Mouse (Mus musculus): Measurements from ENCODE around the gene Ighmbp2.
"Not testable (repeated sequence)": the region's sequence is repeated elsewhere in the genome, so short reads cannot be mapped to it uniquely, and the experiment has no call there.

Ighmbp2 gene

DNA sequence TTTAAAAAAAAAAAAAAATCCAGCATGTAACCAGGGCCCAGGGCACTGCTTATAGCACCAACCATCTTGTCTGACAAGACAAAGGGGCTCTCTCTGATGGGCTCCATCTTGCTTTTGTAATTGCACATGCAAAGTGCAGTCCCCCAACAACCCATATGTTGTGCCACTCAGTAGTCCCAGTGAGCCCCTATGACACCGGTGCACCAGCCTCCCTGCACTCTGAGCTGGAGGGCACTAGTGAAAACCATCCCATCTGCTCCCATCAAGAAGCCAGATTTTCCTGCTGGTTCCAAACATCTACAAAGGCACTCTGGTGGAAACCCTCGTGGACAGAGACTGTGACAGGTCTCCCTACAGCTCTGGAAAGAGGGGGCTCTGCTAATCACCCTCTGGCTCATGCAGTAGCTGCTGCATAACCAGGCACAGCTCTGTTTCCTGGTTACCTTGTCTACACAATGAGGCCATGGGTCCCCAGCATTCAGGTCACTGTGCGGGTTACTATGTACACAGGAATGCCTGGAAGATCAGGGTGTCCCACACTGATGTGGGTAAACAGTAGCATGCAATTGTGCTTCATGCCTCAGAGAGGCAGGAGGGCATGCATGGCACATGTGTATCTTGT is 7.0 kb downstream of the Ighmbp2 start:
- no peak for DNase-seq

DNA sequence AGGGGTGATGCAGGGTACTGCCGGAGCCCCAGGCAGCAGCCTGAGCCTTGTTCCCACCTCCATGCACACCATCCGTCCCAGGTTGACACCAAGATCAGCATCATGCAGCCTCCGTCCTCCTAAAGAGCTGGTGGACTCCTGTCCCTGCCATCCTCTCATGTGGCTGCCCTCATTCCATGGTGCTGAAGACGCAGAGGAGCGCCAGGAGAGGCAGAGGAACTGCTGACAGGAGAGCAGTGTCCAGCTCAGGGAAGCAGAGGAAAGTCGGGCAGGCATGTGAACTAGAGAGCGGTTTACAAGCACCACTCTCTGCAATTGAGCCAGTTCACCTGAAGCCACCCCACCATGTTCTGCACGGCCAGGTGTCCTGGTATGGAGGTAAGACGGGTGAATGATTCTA is 9.5 kb downstream of the Ighmbp2 start:
- peak; percentile 0 for DNase-seq

DNA sequence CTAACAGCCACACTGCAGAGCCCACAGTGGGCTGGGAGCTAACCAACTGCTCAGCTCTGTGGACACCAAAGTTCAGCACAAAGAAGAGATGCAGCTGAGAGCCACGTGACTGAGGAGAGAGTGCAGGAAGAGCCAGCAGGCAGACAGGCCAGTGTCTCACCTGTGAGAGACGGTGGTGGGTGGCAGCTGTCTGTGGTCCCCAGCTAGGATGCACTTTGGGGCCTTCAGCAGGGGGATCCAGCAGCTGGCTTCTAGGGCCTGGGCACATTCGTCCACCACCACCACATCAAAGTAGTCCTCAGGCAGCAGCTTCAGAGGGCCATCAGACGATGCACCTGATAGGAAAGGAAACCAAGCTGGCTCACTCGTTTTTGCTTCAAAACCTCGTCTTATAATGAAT is 11.5 kb downstream of the Ighmbp2 start:
- no peak for DNase-seq

DNA sequence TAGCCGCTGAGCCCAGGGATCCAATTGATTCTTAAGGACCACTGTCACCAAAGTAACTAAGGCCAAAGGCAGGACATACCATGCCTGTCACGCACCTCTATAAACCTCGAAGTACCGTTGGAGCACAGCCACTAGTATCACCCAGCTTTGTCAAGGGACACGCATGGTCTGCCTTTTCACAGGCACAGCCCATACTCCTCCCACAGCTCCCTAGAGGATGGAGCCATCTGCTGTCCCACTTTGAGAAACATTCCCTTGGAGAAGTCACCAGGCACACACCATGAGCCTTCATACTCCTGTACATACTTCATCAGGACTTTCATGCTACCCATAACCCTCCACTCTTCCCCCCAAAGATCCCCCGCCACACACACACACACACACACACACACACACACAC is 13.0 kb downstream of the Ighmbp2 start:
- no peak for DNase-seq

DNA sequence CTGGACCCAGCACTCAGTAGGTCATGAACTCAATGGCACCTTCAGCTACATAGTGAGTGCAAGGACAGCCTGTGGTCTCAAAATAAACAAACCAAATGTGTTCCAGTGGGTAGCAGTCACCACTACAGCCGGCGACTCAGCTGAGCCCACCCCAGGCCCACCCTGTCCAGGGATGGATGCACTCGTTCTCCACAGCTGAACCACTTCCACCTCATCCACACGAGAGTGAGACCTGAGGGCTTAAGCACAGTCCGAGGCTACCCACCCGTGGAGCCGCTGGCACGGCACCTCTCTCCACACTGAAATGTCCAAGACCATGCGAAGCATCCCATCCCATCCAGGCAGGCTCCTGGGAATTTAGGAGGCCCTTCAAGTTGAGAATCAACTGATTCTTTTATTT is 13.5 kb downstream of the Ighmbp2 start:
- DNase-seq: no peak

DNA sequence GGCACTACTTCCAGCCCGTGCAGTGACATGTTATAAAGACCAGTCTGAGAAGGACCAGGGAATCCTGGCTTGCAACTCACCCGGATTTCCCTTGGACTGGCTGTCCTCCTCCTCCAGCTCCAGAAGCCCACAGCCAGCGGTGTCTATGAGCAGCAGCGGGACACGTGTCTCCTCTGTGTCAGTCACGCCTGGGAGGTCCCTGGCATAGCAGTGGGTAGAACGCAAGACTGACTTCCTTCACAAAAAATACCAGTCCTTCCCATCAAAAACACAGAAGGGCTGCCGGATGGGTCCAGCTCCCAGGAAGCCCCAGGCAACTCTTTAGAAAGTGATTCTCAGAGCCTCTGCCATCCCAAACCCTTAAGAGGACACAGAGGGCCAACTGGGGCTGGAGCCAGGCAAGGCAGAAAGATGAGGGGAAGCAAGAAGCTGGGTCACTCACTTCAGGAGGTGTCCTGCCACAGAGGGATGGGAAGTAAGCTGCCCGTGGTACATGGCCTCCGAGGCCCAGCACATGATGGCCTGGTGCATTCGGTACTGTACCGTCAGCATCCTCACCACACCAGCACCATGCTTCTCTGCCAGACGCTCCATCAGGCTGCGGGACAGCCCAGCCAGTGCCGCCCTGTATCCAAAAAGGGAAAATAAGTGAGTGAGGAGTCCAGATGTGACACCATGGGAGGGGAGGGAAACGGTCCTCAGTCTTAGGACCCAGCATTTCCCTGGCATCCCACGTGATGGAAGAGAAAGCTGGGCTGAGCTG is 14.4 kb downstream of the Ighmbp2 start:
- DNase-seq: no peak

DNA sequence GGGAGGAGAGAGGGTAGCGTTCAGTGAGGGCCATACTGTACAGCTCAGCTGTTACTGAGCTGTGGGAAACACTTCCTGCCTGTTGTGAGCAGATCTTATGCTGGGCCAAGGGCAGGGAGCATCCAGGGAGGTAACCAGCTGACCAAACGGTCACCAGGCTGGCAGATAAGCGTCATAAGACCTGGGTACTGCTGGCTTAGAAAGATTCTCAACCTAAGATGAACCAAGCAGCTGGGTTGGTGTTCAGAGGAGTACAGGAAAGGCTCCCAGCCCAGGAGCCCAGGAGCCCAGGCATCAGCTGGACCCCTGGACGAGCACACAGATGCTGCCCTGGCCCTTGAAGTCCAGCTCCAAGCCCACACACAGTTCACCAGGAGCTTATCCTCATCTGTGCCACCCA is 15.5 kb downstream of the Ighmbp2 start:
- DNase-seq: no peak

DNA sequence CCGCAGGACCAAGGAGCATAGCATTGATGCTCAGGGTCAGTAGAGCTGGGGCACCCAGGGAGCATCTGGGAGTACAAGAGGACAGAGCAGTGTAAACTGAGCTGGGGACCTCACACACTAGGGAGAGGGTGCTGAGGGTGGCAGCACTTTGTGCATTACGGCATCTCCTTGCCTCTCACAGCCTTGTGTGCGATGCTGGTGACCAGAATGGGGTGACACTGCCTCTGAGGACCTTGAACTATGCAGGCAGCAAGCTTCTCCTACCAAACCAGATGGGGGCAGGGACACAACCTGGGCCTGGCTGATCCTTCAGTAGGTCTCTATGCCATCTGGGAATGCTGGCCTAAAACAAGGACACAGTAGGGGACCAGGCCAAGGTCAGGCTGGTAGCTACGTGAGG is 16.1 kb downstream of the Ighmbp2 start:
- no peak for DNase-seq

DNA sequence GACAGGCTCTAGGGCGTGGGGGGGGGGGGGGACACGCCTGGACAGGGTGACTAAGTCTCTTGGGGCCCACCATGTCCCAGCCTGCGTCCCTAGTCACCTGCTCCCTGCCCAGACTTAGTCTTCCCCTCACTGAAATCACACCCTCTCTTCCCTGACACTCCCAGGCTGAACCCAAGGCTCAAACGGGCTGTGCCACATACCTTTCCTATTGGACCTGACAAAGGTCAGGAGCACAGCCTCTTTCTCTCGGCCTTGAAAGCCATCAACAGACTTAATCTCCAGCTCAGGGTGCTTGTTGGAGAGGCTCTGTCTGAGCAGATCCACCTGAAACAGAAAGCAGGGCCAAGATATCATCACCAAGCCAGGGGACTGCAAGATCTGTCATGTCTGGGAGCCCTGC is 16.7 kb downstream of the Ighmbp2 start:
- DNase-seq: no peak

DNA sequence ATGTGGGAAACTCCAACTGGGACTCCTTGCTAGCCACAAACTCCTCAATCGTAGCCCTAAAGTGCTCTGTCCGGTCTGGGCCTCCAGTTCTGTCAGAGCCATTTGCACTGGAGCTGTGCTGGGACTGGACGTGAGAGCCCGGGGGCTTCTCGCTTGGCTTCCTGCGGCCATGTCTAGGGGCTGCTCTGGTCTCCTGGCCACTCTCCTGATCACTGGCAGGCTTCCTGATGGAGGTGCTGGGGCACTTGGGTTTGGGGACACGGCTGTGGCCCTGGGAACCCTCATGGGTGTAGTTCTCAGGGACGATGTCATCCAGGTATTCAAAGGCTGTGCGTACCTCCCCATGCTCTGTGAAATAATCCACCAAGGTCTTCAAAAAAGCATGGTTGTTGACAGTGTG is 17.6 kb downstream of the Ighmbp2 start:
- DNase-seq: no peak

DNA sequence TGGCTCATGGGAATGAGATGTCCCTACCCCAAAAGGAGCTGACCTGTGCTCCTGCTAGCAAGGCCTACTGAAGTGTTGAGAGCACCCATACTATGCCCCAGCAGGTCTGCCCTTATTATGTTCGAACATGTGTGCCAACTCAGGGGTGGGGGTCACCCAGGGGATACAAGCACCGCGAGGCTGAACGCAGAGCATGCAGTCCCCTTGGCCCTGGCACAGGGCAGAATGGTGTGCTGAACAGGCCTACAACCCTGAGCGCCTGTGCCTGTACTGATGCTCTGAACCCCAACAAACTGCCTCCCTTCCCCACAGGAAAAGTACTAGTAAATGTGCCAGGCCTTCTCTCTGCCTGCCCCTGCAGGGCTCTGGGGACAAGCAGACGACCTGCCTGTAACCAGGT is 18.5 kb downstream of the Ighmbp2 start:
- no peak for DNase-seq

DNA sequence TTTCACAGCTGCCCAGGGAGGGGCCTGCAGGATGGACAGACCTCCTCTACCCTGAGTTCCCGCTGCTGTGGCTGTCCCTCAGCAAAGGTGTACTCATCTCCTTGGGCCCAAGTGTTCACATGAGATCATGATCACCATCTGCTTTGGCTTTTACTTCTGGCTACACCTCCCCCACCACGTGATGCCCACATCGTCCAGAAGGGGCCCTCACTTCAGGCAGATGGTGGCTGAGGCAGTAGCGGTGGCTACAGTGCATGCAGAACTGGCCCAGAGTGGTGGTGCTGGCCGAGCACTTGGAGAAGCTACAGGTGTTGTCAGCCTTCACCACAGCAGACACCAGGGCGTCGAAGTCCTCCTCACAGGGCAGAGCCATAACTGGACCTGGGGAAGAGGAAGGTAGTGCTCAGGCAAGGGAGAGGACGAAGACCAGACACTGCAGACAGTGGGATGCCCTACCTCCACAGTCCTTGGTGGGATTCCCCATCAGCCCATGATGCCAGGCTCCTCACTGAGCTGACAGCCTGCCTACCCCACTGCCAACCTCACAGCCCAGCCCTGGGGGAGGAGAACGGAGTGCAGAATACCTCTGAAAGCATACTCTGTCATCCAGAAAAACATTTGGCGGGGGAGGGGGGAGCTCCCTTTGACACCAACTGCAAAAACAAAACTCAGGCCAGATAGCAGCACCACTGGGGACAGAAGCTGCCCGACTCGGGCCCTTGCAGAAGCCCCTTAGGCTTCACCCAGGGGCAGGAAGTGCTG is 20.9 kb downstream of the Ighmbp2 start:
- DNase-seq: no peak

DNA sequence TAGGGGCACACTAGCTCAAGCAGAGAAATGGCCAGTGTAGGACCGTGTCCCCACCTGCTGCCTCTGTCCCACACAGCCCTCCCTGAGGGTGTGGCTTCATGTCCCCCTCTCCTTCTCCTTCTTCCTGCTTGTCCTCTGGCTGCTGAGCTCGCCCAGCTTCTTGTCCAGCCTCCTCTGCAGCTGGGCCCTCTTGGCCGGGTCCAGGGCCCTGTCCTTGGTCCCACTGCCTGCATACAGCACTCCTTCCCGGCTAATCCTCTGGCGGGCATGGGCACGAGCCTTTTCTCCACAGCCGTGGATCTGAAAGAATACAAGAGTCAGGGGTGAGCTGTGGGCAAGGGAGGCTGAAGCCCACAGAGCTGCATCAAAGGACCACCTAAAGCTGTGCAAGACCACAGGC is 21.5 kb downstream of the Ighmbp2 start:
- DNase-seq: no peak

DNA sequence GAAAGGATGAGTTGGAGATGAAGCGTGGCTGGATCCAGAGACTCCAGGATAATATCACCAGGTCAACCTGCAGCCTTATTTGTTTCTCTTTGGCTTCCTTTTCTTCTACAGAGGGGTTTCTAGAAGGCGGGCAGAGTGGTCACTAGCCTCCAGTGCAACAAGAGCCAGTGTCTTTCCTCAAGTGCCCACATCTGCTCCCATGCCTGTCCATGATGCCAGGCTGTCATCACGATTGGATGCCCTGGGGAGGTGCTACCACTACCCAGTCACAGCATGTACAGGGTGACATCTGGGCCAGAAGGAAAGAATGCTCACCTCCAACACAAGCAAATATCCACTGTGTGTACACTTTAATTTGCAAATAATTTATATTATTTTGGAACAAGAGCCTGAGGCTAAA is 22.2 kb downstream of the Ighmbp2 start:
- DNase-seq: no peak

DNA sequence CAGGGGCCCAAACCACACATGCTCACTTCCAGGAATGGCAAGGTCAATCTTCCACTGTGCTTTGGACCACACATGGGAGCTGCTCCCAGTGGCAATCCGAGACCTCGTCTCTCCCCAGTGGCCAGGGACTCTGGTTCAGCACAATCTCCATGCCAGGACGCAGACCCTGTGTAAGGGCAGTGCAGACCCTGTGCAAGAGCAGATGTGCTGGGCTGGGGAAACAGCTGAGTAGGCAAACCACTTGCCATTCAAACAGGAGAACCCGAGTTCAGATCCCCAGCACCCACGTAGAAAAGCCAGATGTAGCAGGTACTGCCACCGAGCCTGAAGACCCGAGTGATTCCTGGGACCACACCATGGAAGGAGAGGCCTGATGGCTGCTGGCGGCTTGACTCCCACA is 22.8 kb downstream of the Ighmbp2 start:
- no peak for DNase-seq

DNA sequence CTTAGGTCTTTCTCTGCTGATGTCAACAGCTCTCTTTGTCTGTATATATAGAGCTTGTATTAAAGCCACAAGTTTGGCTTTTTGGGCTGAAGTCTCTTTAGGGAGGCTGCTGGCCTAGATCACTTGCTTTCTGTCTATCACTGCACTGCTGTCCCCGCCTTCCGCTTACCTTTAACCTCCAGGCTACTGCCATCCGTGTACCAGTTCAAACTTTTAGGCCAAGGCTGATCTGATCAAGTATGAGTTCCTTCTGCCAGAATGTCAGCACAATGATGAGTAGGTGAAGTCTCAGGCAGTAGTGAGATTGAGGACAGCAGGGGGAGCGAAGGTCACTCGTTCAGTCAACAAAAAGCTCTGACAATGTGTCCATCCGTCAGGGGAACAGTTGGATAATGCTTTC is 57.6 kb downstream of the Ighmbp2 start:
- not testable (repeated sequence) for DNase-seq

DNA sequence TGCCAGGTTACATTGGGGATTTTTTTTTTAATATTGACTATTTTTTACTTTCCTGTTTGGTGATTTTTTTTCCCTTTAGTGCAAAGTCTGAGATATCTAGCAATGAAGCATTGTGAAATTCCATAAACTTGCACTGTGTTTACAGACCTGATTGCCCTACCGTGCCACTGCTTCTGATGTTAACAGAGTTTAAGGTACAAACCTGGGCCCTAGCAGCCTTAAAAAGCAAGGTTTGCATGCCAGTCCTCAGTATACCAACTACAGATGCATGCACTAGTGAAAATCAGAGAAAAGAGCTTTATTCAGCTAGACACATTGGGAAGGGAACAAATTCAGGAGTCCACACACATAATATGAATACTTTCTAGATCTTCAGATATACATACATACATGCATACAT is 67.9 kb downstream of the Ighmbp2 start:
- DNase-seq: not testable (repeated sequence)
